Comparison of ENCODE assay signal across 16 mouse cellular contexts in the genomic region with DNA sequence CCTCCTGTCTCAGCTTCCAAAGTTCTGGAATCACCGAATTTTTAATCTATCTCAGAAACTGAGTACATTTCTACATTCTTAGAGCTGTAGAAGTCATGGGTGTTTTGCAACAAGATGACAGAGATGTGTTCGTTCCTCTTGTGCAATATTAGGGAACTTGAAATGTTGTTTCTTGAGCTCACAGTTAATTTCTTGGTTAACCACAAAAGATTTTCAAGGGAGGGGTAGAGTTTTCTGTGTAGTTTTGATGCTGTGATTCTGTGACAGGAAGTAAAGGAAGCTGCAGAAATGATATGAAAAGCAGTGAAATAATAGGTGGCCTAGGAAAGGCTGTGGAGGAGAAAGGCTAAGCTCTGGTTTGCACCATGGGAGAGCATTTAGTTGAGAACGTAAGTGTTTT. TPM values are rescaled to one million over a fixed set of nuclear protein-coding genes. Genes with fewer than 3 reads are reported as not detected.
DNase-seq lines count a peak whose midpoint lies in the region; ATAC-seq and TF ChIP-seq lines count a peak whose summit lies in the region.
"Had no signal": no experiment of that assay in that cellular context is flagged by ENCODE, and none has a peak within 500 bp of the region (broad histone marks: within the 10 kb centered on the region; RNA-seq: fewer than 3 reads in every experiment).

No protein-coding gene starts in this region.

- no peaks in the 10 kb centered on the region for H3K27me3 ChIP-seq in spleen, adult 2 months (ENCODE audit: control insufficient read depth, insufficient read depth, low read length)
- H3K27me3 ChIP-seq in splenic B cell, adult 2 months (ENCODE audit: control insufficient read depth, insufficient read depth, low read length, poor library complexity, severe bottlenecking): no peaks in the 10 kb centered on the region
- H3K27me3 ChIP-seq in embryonic facial prominence, embryonic 10.5 days (replicated peaks; ENCODE audit: low read depth, poor library complexity, severe bottlenecking): no peaks in the 10 kb centered on the region
- H3K27me3 ChIP-seq in forebrain, postnatal 0 days (ENCODE audit: insufficient read depth, low read length): no peaks in the 10 kb centered on the region
- H3K27me3 ChIP-seq: embryonic facial prominence, embryonic 15.5 days; forebrain, embryonic 13.5 days; intestine, embryonic 15.5 days; liver, embryonic 15.5 days had no signal

- H3K4me3 ChIP-seq in spleen, adult 2 months (ENCODE audit: extremely low read depth, insufficient read depth, insufficient read length): no peak overlapping the region
- no peak overlapping the region for H3K4me3 ChIP-seq in embryonic facial prominence, embryonic 10.5 days
- no peak overlapping the region for H3K4me3 ChIP-seq in forebrain, postnatal 0 days (ENCODE audit: low read depth, low read length)
- H3K4me3 ChIP-seq: embryonic facial prominence, embryonic 15.5 days; forebrain, embryonic 13.5 days; intestine, embryonic 15.5 days; liver, embryonic 15.5 days had no signal

- TF ChIP-seq POLR2A in spleen, adult 2 months (IDR thresholded peaks at IDR 0.05; ENCODE audit: low read depth, low read length): no peak

- peak overlapping the region; percentile 45; the same call in 1 of the 2 replicates for H3K27ac ChIP-seq in spleen, adult 2 months (ENCODE audit: insufficient read depth, low read length)
- H3K27ac ChIP-seq in embryonic facial prominence, embryonic 10.5 days (replicated peaks): no peak overlapping the region
- no peak overlapping the region for H3K27ac ChIP-seq in forebrain, postnatal 0 days (ENCODE audit: low read depth, low read length)
- H3K27ac ChIP-seq: embryonic facial prominence, embryonic 15.5 days; forebrain, embryonic 13.5 days; intestine, embryonic 15.5 days; liver, embryonic 15.5 days had no signal

- no peaks in the 10 kb centered on the region for H3K9me3 ChIP-seq in embryonic facial prominence, embryonic 10.5 days
- H3K9me3 ChIP-seq in forebrain, postnatal 0 days (ENCODE audit: low read length): no peaks in the 10 kb centered on the region
- H3K9me3 ChIP-seq: embryonic facial prominence, embryonic 15.5 days; forebrain, embryonic 13.5 days; intestine, embryonic 15.5 days; liver, embryonic 15.5 days had no signal

- peaks cover 9% of the 10 kb centered on the region; the same call in 1 of the 2 replicates for H3K4me1 ChIP-seq in spleen, adult 2 months (ENCODE audit: control insufficient read depth, insufficient read depth, insufficient read length)
- 0 out of 2 replicates have a peak, but pooled peaks cover 3% of the 10 kb centered on the region for H3K4me1 ChIP-seq in embryonic facial prominence, embryonic 10.5 days
- H3K4me1 ChIP-seq in forebrain, postnatal 0 days (ENCODE audit: insufficient read depth): no peaks in the 10 kb centered on the region
- H3K4me1 ChIP-seq: embryonic facial prominence, embryonic 15.5 days; forebrain, embryonic 13.5 days; intestine, embryonic 15.5 days had no signal

- 4% methylated on average over 3 of the region's 3 CpGs for WGBS in spleen, adult 2 months
- 91% methylated on average over 3 of the region's 3 CpGs for WGBS in embryonic facial prominence, embryonic 10.5 days
- 87% methylated on average over 3 of the region's 3 CpGs for WGBS in forebrain, postnatal 0 days

- DNase-seq in spleen, adult 2 months (ENCODE audit: low read depth in 1 of 2, low spot score in 2 of 2): no peak
- no peak for DNase-seq in spleen, postnatal 10 days (ENCODE audit: low spot score in 2 of 2)
- DNase-seq in MEL-GATA-1-ER (ENCODE audit: extremely low read depth, low read depth): peak; percentile 16
- DNase-seq in splenic B cell, adult 2 months (ENCODE audit: low read depth, low spot score): peak; percentile 58
- DNase-seq in embryonic facial prominence, embryonic 10.5 days (ENCODE audit: low spot score): no peak
- no peak for DNase-seq in forebrain, postnatal 0 days
- DNase-seq: cerebellum, adult 18-20 months; heart, postnatal 36 days; kidney, postnatal 14 days had no signal

- no peak overlapping the region for H3K9ac ChIP-seq in forebrain, postnatal 0 days
- H3K9ac ChIP-seq: embryonic facial prominence, embryonic 15.5 days; forebrain, embryonic 13.5 days; intestine, embryonic 15.5 days; liver, embryonic 15.5 days had no signal

- no peak overlapping the region for H3K4me2 ChIP-seq in forebrain, postnatal 0 days (ENCODE audit: low read depth)
- H3K4me2 ChIP-seq: embryonic facial prominence, embryonic 15.5 days; forebrain, embryonic 13.5 days; intestine, embryonic 15.5 days; liver, embryonic 15.5 days had no signal

- TF ChIP-seq CTCF in spleen, adult 2 months (IDR thresholded peaks at IDR 0.05; ENCODE audit: extremely low read depth, insufficient read depth, insufficient read length, insufficient replicate concordance): no peak
- TF ChIP-seq CTCF in forebrain, postnatal 0 days (IDR thresholded peaks at IDR 0.05; ENCODE audit: low read depth): no peak

- ATAC-seq in granulocyte monocyte progenitor cell, adult 5-6 weeks (replicated peaks; ENCODE audit: poor library complexity, severe bottlenecking): peak; percentile 74
- ATAC-seq in forebrain, postnatal 0 days: no peak
- ATAC-seq: forebrain, embryonic 13.5 days; intestine, embryonic 15.5 days had no signal

- no peaks in the 10 kb centered on the region for H3K36me3 ChIP-seq in spleen, adult 2 months (ENCODE audit: control insufficient read depth, insufficient read depth, low read length)
- H3K36me3 ChIP-seq in splenic B cell, adult 2 months (ENCODE audit: control insufficient read depth, insufficient read depth, low read length, poor library complexity, severe bottlenecking): no peaks in the 10 kb centered on the region
- 0 out of 2 replicates have a peak, but pooled peaks cover 5% of the 10 kb centered on the region for H3K36me3 ChIP-seq in embryonic facial prominence, embryonic 10.5 days (replicated peaks)
- H3K36me3 ChIP-seq in forebrain, postnatal 0 days (ENCODE audit: insufficient read depth): no peaks in the 10 kb centered on the region
- H3K36me3 ChIP-seq: embryonic facial prominence, embryonic 15.5 days; intestine, embryonic 15.5 days; liver, embryonic 15.5 days had no signal

RNA-seq across cellular contexts. Expression of a gene that starts 21.2 kb away (rescaled TPM):
- 0.15 and 0.38 TPM in 2 replicates for polyA plus RNA-seq in spleen, adult 2 months (2012; rRNA removed)
- not detected in 2 replicates for total RNA-seq in granulocyte monocyte progenitor cell, adult 5-6 weeks (2014; fragmentation: Nextera tagmentation)
- 0.17 and 0.82 TPM in 2 replicates for total RNA-seq in granulocyte monocyte progenitor cell, adult 5-6 weeks (2017)
- polyA plus RNA-seq in embryonic facial prominence, embryonic 10.5 days (2016; fragmentation: Nextera tagmentation; extraction: Ambion mirVana): 0.45 and 0.59 TPM in 2 replicates
- 0.33 and 0.46 TPM in 2 replicates for total RNA-seq in forebrain, postnatal 0 days (2014; rRNA removed)
- 0.07 and 0.09 TPM in 2 replicates for polyA plus RNA-seq in forebrain, postnatal 0 days (2015; fragmentation: Nextera tagmentation; extraction: Ambion mirVana)
- total RNA-seq: gastrocnemius, adult 18-20 months; heart, adult 8-10 months; heart, postnatal 36 days had no signal

RNA-seq across cellular contexts. Expression of a gene that starts 33.7 kb away (rescaled TPM):
- polyA plus RNA-seq in spleen, adult 2 months (2012; rRNA removed): 19.2 and 25.2 TPM in 2 replicates
- total RNA-seq in granulocyte monocyte progenitor cell, adult 5-6 weeks (2014; fragmentation: Nextera tagmentation): 367 and 442 TPM in 2 replicates
- 642 and 682 TPM in 2 replicates for total RNA-seq in granulocyte monocyte progenitor cell, adult 5-6 weeks (2017)
- 49.2 and 54.0 TPM in 2 replicates for polyA plus RNA-seq in embryonic facial prominence, embryonic 10.5 days (2016; fragmentation: Nextera tagmentation; extraction: Ambion mirVana)
- total RNA-seq in forebrain, postnatal 0 days (2014; rRNA removed): 9.8 and 12.3 TPM in 2 replicates
- polyA plus RNA-seq in forebrain, postnatal 0 days (2015; fragmentation: Nextera tagmentation; extraction: Ambion mirVana): 8.5 and 11.6 TPM in 2 replicates

Comparison
In these comparisons a context has a peak if more than half of its experiments do, and no peak if none do; other contexts are left out.
1. DNase-seq: peak in MEL-GATA-1-ER (single experiment) and splenic B cell, adult 2 months (single experiment); none in spleen, adult 2 months (0 of 2), spleen, postnatal 10 days (0 of 2), embryonic facial prominence, embryonic 10.5 days (single experiment) and forebrain, postnatal 0 days (single experiment).